Mouse (Mus musculus): ENCODE data around the gene Osbpl11. TPM values are rescaled to one million over a fixed set of nuclear protein-coding genes. Genes with fewer than 3 reads are reported as not detected.

Osbpl11 gene
- polyA plus RNA-seq, 1 experiment from 2014 or later: 9.5 TPM

GRCm38 (mm10) chr16:33244136-33244691 lies 59.3 kb downstream of the Osbpl11 start:
- H3K27me3 ChIP-seq (ENCODE audit: control insufficient read depth, insufficient read depth, low read length): no peaks in the 10 kb centered on the region
- no peaks in the 10 kb centered on the region for H3K4me1 ChIP-seq (ENCODE audit: control insufficient read depth, insufficient read depth, low read length)
- H3K9me3 ChIP-seq (replicated peaks; ENCODE audit: control insufficient read depth, low read length): no peaks in the 10 kb centered on the region
- H3K4me2 ChIP-seq (ENCODE audit: low read depth, low read length): no peak overlapping the region
- peaks cover 7% of the 10 kb centered on the region for H3K36me3 ChIP-seq (ENCODE audit: control insufficient read depth, insufficient read depth, low read length)
- 87% methylated on average over 6 of the region's 6 CpGs for WGBS
- H3K4me3 ChIP-seq (replicated peaks; ENCODE audit: low read length): no peak overlapping the region
- no peak overlapping the region for H3K27ac ChIP-seq (ENCODE audit: low read length)
- H3K9ac ChIP-seq (ENCODE audit: low read length): no peak overlapping the region
- ATAC-seq (ENCODE audit: insufficient read depth, low FRiP score): no peak; the same call in 1 of the 2 replicates

- H3K4me2 ChIP-seq (ENCODE audit: low read depth, low read length): no peak overlapping the region
- H3K4me1 ChIP-seq (ENCODE audit: control insufficient read depth, insufficient read depth, low read length): no peaks in the 10 kb centered on the region
- H3K9me3 ChIP-seq (replicated peaks; ENCODE audit: control insufficient read depth, low read length): no peaks in the 10 kb centered on the region
- no peaks in the 10 kb centered on the region for H3K27me3 ChIP-seq (ENCODE audit: control insufficient read depth, insufficient read depth, low read length)
- H3K27ac ChIP-seq (ENCODE audit: low read length): no peak overlapping the region
- H3K4me3 ChIP-seq (replicated peaks; ENCODE audit: low read length): no peak overlapping the region
- ATAC-seq (ENCODE audit: insufficient read depth, low FRiP score): no peak
- peaks cover 7% of the 10 kb centered on the region for H3K36me3 ChIP-seq (ENCODE audit: control insufficient read depth, insufficient read depth, low read length)
- H3K9ac ChIP-seq (ENCODE audit: low read length): no peak overlapping the region
- 91% methylated on average over 9 of the region's 9 CpGs for WGBS
Observed at GRCm38 (mm10) chr16:33244933-33245470, 60.1 kb downstream of the Osbpl11 start.

- peaks cover 7% of the 10 kb centered on the region for H3K36me3 ChIP-seq (ENCODE audit: control insufficient read depth, insufficient read depth, low read length)
- H3K4me2 ChIP-seq (ENCODE audit: low read depth, low read length): no peak overlapping the region
- ATAC-seq (ENCODE audit: insufficient read depth, low FRiP score): no peak
- H3K9ac ChIP-seq (ENCODE audit: low read length): no peak overlapping the region
- H3K27ac ChIP-seq (ENCODE audit: low read length): no peak overlapping the region
- WGBS: 89% methylated on average over 5 of the region's 5 CpGs
- H3K4me3 ChIP-seq (replicated peaks; ENCODE audit: low read length): no peak overlapping the region
- no peaks in the 10 kb centered on the region for H3K27me3 ChIP-seq (ENCODE audit: control insufficient read depth, insufficient read depth, low read length)
- H3K4me1 ChIP-seq (ENCODE audit: control insufficient read depth, insufficient read depth, low read length): no peaks in the 10 kb centered on the region
- H3K9me3 ChIP-seq (replicated peaks; ENCODE audit: control insufficient read depth, low read length): no peaks in the 10 kb centered on the region
Observed at GRCm38 (mm10) chr16:33246526-33246925, 61.7 kb downstream of the Osbpl11 start.

GRCm38 (mm10) chr16:33247006-33247405 lies 62.1 kb downstream of the Osbpl11 start:
- Histone ChIP-seq H3K9ac (ENCODE audit: low read length) (no peak overlapping the region), H3K4me3 (replicated peaks; ENCODE audit: low read length) (no peak overlapping the region), H3K36me3 (ENCODE audit: control insufficient read depth, insufficient read depth, low read length) (peaks cover 7% of the 10 kb centered on the region), H3K27ac (ENCODE audit: low read length) (no peak overlapping the region), H3K4me2 (ENCODE audit: low read depth, low read length) (no peak overlapping the region), H3K27me3 (ENCODE audit: control insufficient read depth, insufficient read depth, low read length) (no peaks in the 10 kb centered on the region), H3K9me3 (replicated peaks; ENCODE audit: control insufficient read depth, low read length) (no peaks in the 10 kb centered on the region), H3K4me1 (ENCODE audit: control insufficient read depth, insufficient read depth, low read length) (no peaks in the 10 kb centered on the region)
- ATAC-seq (ENCODE audit: insufficient read depth, low FRiP score): no peak
- 74% methylated on average over 2 of the region's 2 CpGs for WGBS

GRCm38 (mm10) chr16:33250651-33251120 lies 65.8 kb downstream of the Osbpl11 start:
- Histone ChIP-seq H3K9ac (ENCODE audit: low read length) (peak overlapping the region; percentile 99), H3K27me3 (ENCODE audit: control insufficient read depth, insufficient read depth, low read length) (no peaks in the 10 kb centered on the region), H3K36me3 (ENCODE audit: control insufficient read depth, insufficient read depth, low read length) (peaks cover 3% of the 10 kb centered on the region; the same call in 1 of the 2 replicates), H3K4me1 (ENCODE audit: control insufficient read depth, insufficient read depth, low read length) (peaks cover 9% of the 10 kb centered on the region; the same call in 1 of the 2 replicates), H3K9me3 (replicated peaks; ENCODE audit: control insufficient read depth, low read length) (no peaks in the 10 kb centered on the region), H3K27ac (ENCODE audit: low read length) (peak overlapping the region; percentile 85), H3K4me3 (replicated peaks; ENCODE audit: low read length) (peak overlapping the region; percentile 98), H3K4me2 (ENCODE audit: low read depth, low read length) (peak overlapping the region; percentile 68)
- no peak; the same call in 1 of the 2 replicates for ATAC-seq (ENCODE audit: insufficient read depth, low FRiP score)
- 11% methylated on average over 9 of the region's 9 CpGs for WGBS

- WGBS: under 1% methylated on average over 72 of the region's 72 CpGs
Observed at GRCm38 (mm10) chr16:33251194-33252051, 66.6 kb downstream of the Osbpl11 start, which contains the start of gene Snx4. Snx4 (plus strand) TSS chr16:33251442.

GRCm38 (mm10) chr16:33255601-33256000 lies 70.7 kb downstream of the Osbpl11 start:
- Histone ChIP-seq H3K4me1 (ENCODE audit: control insufficient read depth, insufficient read depth, low read length) (peaks cover 9% of the 10 kb centered on the region; the same call in 1 of the 2 replicates), H3K36me3 (ENCODE audit: control insufficient read depth, insufficient read depth, low read length) (no peaks in the 10 kb centered on the region), H3K27ac (ENCODE audit: low read length) (no peak overlapping the region), H3K4me2 (ENCODE audit: low read depth, low read length) (no peak overlapping the region), H3K4me3 (replicated peaks; ENCODE audit: low read length) (no peak overlapping the region), H3K9ac (ENCODE audit: low read length) (no peak overlapping the region), H3K27me3 (ENCODE audit: control insufficient read depth, insufficient read depth, low read length) (no peaks in the 10 kb centered on the region), H3K9me3 (replicated peaks; ENCODE audit: control insufficient read depth, low read length) (no peaks in the 10 kb centered on the region)
- no peak for ATAC-seq (ENCODE audit: insufficient read depth, low FRiP score)
- 67% methylated on average over 7 of the region's 7 CpGs for WGBS

More at GRCm38 (mm10) chr16:33251194-33252051, 66.6 kb downstream of the Osbpl11 start, which contains the start of gene Snx4:
- H3K36me3 ChIP-seq (ENCODE audit: control insufficient read depth, insufficient read depth, low read length): peaks cover 3% of the 10 kb centered on the region; the same call in 1 of the 2 replicates
- H3K9me3 ChIP-seq (replicated peaks; ENCODE audit: control insufficient read depth, low read length): no peaks in the 10 kb centered on the region
- peak within 1 kb of the TSS; percentile 99 for H3K9ac ChIP-seq (ENCODE audit: low read length)
- no peaks in the 10 kb centered on the region for H3K27me3 ChIP-seq (ENCODE audit: control insufficient read depth, insufficient read depth, low read length)
- peak within 1 kb of the TSS; percentile 68 for H3K4me2 ChIP-seq (ENCODE audit: low read depth, low read length)
- H3K4me1 ChIP-seq (ENCODE audit: control insufficient read depth, insufficient read depth, low read length): peaks cover 9% of the 10 kb centered on the region; the same call in 1 of the 2 replicates
- H3K4me3 ChIP-seq (replicated peaks; ENCODE audit: low read length): peak within 1 kb of the TSS; percentile 98
- ATAC-seq (ENCODE audit: insufficient read depth, low FRiP score): peak; percentile 95
- H3K27ac ChIP-seq (ENCODE audit: low read length): peak within 1 kb of the TSS; percentile 85

- no peaks in the 10 kb centered on the region for H3K36me3 ChIP-seq (ENCODE audit: control insufficient read depth, insufficient read depth, low read length)
- H3K9ac ChIP-seq (ENCODE audit: low read length): no peak overlapping the region
- no peaks in the 10 kb centered on the region for H3K27me3 ChIP-seq (ENCODE audit: control insufficient read depth, insufficient read depth, low read length)
- no peak for ATAC-seq (ENCODE audit: insufficient read depth, low FRiP score)
- 82% methylated on average over 2 of the region's 2 CpGs for WGBS
- peaks cover 14% of the 10 kb centered on the region; the same call in 1 of the 2 replicates for H3K4me1 ChIP-seq (ENCODE audit: control insufficient read depth, insufficient read depth, low read length)
- no peak overlapping the region for H3K4me2 ChIP-seq (ENCODE audit: low read depth, low read length)
- H3K27ac ChIP-seq (ENCODE audit: low read length): no peak overlapping the region
- no peaks in the 10 kb centered on the region for H3K9me3 ChIP-seq (replicated peaks; ENCODE audit: control insufficient read depth, low read length)
- no peak overlapping the region for H3K4me3 ChIP-seq (replicated peaks; ENCODE audit: low read length)
Observed at GRCm38 (mm10) chr16:33258530-33258929, 73.7 kb downstream of the Osbpl11 start.
